Mouse (Mus musculus) hematopoietic stem cell, adult 5-6 weeks (primary cell): ENCODE measurements around the gene Zfp30. TPM values are rescaled to one million over a fixed set of nuclear protein-coding genes. Genes with fewer than 3 reads are reported as not detected.

Experiments
- ATAC-seq, 2 experiments: fragments of 125-278 bp in 1 of 2; replicated peaks in 1 of 2; 2 replicates each; pipeline ENCODE4 v1.8.0; 2016 to 2017; ENCODE audit warnings: inconsistent platforms in 2 of 2, mild to moderate bottlenecking in 2 of 2, moderate number of reproducible peaks in 2 of 2, low read depth in 1 of 2, moderate TSS enrichment in 1 of 2; ENCODE audit not compliant: low FRiP score in 2 of 2, poor library complexity in 2 of 2, severe bottlenecking in 2 of 2, insufficient read depth in 1 of 2, low TSS enrichment in 1 of 2
- total RNA-seq: library from RNA; stranded (forward); fragments of 172-1452, 232-1000 nt; gene quantifications from 2 replicates; pipeline ENCODE4 v1.2.3, GENCODE M21; 2017

Zfp30 gene
- 2.4 and 3.9 TPM in 2 replicates for total RNA-seq

DNA sequence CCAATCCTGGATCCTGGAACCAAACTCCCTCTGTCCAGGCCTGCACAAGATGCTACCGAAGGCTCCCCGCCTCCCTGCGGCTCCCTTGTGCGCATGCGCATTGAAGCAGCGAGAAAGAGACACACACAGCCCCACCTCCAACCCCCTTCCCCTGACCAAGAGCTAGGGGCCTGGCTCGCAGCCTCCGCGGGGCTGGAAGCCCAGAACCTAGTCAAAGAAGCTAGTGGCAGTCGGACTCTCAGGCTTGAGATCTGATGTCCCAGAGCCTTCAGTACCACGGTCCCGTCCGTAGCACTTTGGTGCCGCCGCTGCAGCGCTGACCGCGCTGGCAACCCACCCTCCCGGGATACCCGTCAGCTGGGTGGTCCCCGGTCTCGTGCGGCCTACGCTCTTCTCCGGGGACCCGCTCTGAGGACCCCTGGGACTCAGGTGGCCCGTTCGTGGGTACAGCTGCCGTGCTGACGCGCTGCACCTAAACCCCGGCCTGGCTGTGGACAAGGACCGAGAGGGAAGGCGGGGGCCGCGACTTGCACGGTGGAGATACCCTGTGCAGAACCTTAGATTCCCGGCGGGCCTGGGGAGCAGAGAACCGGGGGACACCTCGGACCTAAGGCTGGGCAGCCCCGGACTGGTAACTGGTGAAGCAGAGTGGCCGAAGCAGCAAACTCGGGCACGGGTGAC is at the start of gene Zfp30:
Gene Zfp30, plus strand, starts transcription at position 128 of the 681 bp plus-strand sequence.
- ATAC-seq, result peak; percentile 93 to 94

DNA sequence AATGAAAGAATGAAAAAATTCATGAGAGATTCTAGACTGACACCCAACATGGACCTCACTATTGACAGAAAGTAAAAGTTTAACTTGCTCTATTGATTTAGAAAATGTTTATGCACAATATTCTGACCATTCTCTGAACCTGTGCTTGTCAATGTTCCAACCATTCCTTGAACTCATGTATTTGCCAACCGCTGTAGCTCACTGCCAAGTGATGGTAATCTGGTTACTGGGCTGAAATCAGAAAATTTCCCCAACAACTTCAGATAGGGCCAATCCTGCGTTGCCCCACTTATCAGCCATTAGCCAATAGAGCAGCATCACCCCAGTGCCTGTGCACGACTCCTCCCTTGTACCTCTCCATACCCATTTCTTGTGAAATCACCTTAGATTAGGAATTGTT is 41.5 kb upstream of the Zfp30 start:
- no peak for ATAC-seq

DNA sequence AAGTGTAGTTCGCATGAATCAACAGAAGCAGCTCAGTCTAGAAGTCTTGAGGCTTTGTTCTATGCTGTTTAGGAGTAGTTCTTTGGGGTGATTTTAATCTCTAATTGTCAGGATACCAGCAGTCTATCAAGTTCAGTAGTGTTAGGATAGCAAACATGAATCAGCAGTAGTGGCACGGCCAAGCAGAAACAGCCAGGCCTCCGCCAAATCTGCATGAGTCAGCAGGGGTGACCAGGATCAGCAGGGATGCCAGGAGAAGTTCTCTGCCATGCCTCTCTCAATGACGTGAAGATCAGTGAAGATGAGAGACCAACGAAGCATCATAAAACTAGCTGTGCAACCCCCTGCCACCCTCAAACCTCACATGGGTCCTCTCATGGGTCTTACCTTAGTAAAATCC is 23.3 kb upstream of the Zfp30 start:
- no peak for ATAC-seq

DNA sequence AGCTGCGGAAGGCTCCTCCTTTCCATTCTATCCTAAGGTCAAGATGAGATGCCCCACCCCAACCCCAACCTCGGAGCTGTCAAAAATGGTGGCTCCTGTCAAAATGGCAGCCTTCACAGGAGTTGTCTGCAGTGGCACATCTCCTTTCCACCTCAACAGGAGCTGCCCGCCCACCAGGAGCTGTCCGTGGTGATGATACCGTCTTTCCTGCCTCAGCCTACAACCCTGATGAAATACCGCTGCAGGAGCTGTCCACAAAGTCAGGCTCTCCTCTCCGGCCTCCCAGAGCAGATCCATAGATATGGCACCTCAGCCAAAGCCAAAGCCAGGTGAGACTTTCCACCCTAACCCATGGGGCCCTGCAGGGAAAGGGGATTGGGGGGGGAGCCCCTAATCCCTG is 19.1 kb upstream of the Zfp30 start:
- no peak for ATAC-seq

DNA sequence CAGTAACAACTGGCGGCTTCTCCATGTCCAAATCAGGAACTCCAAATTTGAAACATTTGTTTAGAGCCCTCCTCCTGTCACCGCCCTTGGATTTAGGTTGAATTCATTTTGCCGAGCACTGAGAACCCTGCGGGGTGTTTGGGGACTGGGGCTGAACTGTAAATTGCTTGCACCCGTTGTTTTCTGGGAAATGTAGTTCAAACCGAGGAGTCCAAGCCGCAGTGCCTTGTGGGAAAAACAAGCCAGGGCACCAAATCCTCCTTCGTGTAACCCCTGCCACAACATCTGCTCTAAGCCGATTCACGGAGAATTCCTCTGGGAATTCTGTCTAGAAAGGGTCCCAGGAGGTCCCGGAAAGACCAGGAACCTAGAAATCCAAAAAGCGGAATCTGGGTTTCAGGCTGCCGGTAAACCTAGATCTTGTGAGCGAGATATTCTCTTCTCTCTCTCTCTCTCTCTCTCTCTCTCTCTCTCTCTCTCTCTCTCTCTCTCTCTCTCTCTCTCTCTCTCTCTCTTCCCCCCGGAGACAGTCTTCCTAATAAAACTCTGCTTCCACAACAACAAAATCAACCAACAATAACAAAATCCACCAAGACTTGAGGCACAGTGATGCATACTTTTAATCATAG is 16.6 kb upstream of the Zfp30 start:
- ATAC-seq, result peak; percentile 61 to 65

DNA sequence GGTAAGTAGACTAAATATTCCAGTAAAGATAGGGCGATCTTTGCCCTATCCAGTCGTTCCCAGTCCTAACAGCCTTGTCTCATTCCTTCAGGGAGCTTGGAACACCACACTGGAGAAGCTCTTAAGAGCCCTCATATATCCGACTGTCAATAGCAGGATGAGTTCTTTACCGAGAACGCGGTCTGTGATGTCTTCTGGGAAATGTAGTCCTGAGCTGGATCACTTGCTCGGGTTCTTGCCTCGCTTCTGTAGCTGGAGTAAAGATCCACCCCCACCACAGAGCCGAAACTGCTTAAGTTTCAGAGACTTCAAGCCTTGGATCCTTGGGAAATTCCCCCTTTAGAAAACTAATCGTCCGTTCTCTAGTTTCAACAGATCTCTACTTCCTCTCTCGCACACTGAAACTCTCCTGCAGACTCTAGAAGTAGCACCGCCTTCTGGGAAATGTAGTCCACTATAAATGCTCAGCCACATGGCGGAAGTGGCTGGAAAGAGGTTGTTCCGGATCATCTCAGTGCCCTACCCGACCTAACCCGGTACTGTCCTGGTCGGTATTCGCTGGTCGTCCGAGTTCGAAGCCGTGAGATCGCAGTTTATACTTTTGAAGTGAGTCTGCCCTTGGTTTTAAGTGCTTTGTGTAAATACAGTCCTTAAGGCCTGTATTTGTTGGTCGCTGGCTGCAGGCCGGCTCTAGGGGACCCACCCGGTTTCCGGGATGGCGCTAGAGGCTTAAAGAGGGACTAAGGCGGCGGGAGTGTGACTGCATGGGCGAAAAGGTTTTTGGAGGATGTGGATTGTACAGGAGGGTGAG is 15.5 kb upstream of the Zfp30 start, which contains the start of gene Zfp84:
Gene Zfp84, plus strand, starts transcription at position 463 of the 811 bp plus-strand sequence.
- ATAC-seq, result peak; percentile 96

DNA sequence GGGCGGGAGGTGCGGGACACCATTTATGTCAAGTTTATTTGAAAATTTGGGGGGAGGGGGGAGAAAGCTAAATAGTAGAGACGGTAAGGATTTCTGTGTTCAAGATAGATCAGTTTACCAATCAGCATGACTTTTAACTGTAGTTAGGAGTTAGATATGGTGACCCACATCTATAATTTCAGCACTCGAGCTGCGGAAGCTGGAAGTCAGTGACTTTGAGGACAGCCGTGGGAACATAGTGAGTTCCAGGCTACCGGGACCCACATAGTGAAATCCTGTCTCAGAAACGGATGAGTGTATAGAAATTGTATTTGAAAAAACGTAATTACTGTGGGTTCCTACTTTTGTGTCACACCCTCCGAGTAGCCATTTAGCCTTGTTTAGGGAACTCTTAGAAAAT is 14.8 kb upstream of the Zfp30 start:
- no peak for ATAC-seq

DNA sequence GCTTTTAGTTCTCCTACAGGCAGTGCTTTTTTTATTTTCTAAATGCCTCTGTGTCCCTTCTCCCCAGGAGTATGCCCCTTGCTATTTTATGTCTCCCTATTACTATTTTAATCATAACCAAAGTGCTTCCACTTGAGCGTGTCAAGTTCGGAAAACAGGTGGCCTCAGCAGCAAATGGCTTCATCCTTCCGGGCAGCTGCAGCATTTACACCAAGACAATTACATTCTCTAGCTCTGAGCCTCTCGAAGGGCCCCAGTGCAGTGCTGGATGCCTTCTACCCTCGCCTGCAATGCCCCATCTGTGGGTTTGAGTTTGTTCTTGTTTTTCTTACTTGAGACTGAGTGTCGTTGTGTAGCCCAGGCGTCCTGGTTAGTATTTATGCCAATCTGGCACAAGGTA is 10.3 kb upstream of the Zfp30 start:
- no peak for ATAC-seq

DNA sequence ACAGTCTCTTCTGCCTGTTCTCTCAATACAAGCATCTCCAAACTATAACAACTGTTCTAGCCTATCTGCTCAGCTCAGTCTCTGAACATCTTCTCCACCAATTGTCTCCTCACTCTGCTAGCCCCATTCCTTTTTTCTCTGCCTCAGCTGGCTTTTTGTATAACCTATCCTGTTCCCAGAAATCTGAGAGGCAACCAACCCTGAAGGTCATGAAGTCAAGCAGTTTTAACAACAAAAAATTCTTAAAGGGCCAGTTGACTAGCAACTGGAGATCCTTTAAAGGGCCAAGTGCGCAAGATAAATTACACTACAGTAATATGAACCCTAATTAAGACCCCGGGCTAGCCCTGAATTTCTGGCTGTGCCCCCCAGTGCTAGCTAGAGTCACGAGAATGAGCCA is 9.4 kb upstream of the Zfp30 start:
- ATAC-seq, result no peak

DNA sequence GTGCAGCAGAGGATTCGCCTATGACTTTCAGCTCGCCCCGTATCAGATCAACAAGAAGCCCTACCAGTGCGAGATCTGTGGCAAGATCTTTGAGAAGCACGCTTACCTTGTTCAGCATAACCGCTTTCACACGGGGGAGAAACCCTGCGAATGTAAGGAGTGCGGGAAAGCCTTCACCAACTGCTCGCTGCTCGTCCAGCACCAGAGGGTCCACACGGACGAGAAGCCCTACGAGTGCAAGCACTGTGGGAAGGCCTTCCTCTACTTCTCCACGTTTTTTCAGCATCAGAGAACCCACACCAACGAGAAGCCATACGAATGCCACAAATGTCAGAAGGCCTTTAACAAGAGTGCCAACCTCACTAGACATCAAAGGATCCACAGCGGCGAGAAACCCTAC is 7.2 kb upstream of the Zfp30 start:
- no peak for ATAC-seq

DNA sequence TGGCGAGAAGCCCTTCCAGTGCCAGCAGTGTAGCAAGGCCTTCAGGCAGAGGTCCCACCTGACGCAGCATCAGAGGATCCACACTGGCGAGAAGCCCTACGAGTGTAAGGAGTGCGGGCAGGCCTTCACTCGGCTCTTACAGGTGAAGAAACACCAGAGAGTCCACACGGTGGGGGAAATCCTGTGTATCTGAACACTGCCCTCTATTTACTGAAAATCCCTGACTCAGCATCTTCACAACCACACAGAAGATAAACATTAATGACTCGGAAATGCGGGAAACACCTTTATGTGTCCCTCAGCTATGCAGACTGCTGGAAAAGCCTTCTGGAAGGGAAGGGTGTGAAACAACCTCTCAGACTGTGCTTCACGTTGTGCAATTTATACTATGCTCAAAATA is 6.4 kb upstream of the Zfp30 start:
- ATAC-seq, result no peak

DNA sequence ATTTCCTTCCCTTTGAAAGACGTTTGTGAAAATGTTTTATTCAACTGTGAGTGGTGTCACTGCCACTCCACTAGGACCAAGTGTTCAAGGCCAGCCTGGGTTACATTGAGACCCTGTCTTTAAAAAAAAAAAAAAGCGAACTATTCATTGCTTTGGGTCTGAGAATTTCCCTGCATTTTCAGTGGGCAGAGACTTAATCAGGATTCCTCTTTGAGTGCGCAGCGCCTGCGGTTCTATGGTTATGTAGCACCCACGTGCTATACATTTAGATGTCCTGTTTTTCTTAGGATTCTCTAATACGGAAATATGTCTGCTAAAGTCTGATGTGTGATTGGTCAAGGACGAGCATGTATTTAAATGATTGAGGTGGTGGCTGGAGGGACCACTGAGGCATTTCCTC is 1.2 kb downstream of the Zfp30 start:
- ATAC-seq, result no peak

DNA sequence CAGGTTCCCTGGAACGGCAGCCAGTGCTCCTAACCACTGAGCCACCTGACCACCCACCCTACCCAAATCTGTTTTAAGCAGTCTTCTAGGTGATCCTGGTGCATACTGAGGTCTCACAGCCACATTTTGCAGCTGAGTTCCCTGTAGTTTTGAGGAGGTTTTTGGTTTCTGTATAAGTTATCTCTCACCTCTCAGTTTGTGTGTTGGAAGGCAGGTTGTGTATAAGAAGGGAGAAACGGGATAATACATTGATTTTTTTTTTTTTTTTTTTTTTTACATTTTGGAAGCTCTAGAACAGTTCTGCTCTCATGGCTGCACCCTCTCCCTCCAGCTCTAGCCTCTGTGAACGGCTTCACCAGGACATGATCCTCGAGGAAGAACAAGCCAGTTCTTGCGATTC is 2.1 kb downstream of the Zfp30 start:
- no peak for ATAC-seq

DNA sequence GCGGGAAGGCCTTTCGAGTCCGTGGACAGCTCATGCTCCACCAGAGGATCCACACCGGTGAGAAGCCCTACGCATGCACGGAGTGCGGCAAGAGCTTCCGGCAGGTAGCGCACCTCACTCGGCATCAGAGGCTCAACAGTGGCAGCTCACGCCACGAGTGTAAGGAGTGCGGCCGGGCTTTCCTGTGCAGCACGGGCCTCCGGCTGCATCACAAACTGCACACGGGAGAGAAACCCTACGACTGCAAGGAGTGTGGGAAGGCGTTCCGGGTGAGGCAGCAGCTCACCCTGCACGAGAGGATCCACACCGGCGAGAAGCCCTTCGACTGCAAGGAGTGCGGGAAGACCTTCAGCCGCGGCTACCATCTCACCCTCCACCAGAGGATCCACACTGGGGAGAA is 9.1 kb downstream of the Zfp30 start:
- no peak for ATAC-seq

DNA sequence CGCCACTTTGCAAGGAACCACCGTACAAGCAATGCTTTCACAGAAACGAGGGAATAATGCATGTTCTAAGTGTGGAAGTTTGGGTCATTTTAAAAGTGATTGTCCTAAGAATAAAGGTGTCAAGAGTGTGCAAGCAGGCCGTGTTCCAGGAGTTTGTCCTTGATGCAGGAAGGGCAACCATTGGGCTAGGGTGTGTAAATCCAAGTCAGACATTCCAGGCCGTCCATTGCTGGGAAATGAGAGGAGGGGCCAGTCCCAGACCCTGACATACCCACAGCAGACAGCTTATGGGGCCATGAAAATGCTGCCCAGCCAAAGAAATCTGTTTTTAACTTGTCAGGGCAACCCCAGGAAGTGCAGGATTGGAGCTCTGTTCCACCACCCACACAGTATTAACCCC is 23.2 kb downstream of the Zfp30 start:
- ATAC-seq, result no peak

DNA sequence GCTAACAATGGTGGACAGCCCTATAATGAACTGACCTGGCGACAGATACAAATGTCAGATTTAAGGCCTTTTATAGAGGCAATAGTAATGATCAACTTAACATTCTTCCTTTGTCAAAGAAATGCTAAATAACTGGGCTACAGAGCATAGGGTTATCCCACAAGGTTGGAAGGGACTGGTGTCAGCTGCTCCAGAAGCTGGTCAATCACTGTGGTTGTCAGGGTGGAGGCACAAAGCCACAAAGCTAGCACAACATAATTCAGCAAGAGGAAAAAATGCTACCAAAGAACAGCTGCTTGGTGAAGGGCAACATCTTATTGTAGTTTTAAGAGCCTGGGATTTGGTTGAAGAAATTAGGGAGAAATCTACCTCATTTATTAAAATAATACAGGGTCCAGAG is 28.4 kb downstream of the Zfp30 start:
- no peak for ATAC-seq

DNA sequence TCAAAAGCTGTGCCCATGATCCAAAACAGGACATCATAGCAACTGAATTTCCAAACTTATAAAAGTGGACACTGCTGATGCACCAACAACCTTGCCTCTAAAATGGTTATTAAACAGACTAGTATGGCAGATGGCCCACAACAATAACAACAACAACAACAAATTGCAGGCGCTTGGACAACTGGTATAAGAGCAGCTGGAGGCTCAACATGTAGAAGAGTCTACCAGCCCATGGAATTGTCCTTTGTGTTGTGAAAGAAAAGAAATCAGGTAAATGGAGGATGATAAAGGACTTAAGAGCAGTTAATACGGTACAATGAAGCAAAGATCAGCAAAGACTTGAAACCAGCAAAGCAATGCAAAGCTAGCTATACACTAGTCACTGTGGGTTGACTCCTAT is 30.6 kb downstream of the Zfp30 start:
- ATAC-seq, result no peak

DNA sequence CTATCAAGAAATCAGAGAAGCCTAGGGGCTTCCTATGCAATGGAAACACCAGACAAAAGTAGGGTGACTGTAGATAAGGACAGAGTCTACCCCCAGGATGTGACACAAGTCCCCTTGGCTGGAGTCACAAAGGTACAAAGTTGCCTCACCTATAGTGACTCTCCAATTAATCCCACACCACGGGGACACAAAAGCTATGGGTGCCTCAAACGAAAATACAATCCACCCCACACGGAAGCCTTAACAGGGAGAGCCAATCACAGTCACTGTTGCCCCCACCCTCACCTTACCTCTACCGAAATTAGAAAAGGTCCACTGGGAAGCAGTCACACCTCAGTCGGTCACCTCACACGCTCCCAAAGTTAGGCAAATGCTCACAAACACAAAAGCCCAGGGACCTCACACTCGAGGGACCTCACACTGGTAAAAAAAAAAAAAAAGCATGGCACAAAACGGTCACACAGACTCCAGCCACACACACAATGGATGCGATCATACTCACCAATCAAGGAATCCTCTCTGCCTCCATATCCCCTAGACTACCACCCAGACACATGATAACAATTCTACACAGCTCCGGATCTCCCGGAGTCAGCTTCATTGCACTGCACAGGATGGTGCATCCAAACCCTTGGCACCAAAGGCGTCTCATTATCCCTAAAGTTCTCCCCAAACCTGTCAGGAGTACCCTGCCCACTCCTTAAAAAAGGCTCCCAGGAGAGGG is 31.4 kb downstream of the Zfp30 start:
- ATAC-seq, result peak in 1 of 2 experiments; percentile 9; a peak in 2 of 4 replicates
